Mouse (Mus musculus) heart, postnatal 0 days (tissue): Measurements from ENCODE around the gene Crybb1.

Experiments
- CTCF ChIP-seq: IDR thresholded peaks from 2 replicates; pipeline ENCODE4 v1.5.1; 2016; ENCODE audit warnings: antibody characterized with exemption, control low read depth, low read depth
- EP300 ChIP-seq: IDR thresholded peaks from 2 replicates; pipeline ENCODE4 v1.6.1; 2016; ENCODE audit warnings: antibody characterized with exemption, low read depth

DNA sequence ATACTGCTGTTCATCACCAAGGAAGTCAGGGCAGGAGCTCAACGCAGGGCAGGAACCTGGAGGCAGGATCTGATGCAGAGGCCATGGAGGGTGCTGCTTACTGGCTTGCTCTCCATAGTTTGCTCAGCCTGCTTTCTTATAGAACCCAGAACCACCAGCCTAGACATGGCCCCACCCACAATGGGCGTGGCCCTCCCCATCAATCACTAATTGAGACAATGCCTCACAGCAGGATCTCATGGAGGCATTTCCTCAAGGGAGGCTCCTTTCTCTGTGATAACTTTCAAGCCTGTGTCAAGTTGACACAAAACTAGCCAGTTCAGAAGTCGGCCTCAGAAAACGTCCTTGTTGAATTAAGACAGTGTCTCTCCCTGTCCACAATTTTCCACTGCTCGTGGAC, 19.8 kb upstream of the Crybb1 start:
- TF ChIP-seq CTCF (no peak), EP300 (no peak)
